Mouse (Mus musculus): ENCODE results near the gene Fancf. TPM values are rescaled to one million over a fixed set of nuclear protein-coding genes. Genes with fewer than 3 reads are reported as not detected.

The Fancf gene
- total RNA-seq, 2 experiments from 2014 or later: 9.5 to 11.3 TPM

GRCm38 (mm10) chr7:51850877-51851276, 11.2 kb downstream of the Fancf start:
- ATAC-seq (replicated peaks; ENCODE audit: poor library complexity): no peak

DNA sequence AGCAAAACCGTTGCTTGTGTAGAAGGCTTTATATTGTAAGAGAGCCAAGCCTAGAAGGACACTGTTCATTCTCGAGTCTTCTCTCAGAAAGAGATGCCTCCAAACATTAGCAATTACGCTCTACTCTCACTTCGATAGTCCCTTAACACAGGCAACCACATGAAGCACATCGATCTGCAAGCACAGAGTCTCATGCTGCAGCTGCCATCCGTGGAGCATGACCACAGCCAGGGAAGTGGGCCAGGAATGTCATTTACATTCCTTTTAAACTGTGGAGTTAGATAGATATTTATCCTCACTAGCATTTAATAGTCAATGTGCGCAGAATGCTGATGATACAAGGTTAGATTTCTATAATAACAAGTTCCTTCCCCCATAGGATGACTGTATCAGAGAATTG, 21.6 kb downstream of the Fancf start:
- no peak for ATAC-seq (replicated peaks; ENCODE audit: poor library complexity)

GRCm38 (mm10) chr7:51831917-51832316, 30.1 kb downstream of the Fancf start:
- ATAC-seq (replicated peaks; ENCODE audit: poor library complexity): no peak

DNA sequence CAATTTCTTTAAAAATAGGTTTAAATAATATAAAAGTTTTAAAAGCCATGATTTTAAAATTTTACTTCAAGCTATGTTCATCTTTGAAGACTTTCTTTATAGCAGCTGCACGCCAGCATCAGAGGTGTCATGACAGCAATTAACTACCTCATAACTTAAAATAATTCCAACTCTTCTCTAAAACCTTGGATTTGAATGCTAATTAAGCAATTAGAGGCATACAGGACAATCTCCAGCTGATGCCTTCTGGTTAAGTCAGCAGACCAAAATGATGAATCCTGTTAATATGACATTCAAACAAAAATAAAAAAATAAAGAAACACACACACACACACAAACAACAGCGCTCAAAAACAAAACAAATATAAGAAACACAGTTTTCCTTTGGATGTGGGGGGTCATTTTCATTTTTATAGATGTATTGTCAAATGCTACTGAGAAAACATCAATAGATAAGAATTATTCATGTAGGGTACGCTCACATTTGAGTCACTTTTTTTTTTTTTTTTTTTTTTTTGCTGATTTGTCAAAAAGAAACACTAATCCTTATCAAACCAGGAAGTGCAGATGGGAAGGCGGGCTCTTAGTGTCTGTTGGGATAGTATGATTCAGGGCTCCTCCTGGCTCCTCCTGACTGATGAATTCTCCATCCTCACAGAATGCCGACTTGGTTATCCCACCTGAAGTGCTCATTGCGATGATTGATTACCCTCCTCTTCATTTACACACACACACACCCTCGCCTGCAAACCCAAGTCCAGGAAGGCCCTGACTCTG, 38.3 kb downstream of the Fancf start:
- ATAC-seq (replicated peaks; ENCODE audit: poor library complexity): no peak

DNA sequence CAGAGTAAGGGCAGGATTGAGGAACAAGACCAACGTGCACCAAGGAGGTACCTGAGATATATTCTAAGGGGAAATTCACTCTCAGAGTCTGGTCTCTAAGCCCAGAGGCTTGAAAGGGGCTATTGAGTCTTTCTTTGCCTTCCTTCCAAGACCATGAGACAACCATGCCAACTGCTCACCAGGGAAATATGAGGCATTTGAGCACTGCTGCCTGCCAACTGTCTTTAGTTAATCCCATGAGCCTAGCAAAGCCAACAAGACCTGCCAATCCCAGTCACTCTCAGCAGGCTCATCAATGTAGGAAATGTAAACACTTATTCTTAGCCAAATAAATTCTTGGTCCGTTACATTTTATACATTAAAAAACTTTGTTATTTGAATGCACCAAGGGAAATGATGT, 40.6 kb downstream of the Fancf start:
- no peak for ATAC-seq (replicated peaks; ENCODE audit: poor library complexity)

GRCm38 (mm10) chr7:51819891-51820290, 42.2 kb downstream of the Fancf start:
- ATAC-seq (replicated peaks; ENCODE audit: poor library complexity): no peak

DNA sequence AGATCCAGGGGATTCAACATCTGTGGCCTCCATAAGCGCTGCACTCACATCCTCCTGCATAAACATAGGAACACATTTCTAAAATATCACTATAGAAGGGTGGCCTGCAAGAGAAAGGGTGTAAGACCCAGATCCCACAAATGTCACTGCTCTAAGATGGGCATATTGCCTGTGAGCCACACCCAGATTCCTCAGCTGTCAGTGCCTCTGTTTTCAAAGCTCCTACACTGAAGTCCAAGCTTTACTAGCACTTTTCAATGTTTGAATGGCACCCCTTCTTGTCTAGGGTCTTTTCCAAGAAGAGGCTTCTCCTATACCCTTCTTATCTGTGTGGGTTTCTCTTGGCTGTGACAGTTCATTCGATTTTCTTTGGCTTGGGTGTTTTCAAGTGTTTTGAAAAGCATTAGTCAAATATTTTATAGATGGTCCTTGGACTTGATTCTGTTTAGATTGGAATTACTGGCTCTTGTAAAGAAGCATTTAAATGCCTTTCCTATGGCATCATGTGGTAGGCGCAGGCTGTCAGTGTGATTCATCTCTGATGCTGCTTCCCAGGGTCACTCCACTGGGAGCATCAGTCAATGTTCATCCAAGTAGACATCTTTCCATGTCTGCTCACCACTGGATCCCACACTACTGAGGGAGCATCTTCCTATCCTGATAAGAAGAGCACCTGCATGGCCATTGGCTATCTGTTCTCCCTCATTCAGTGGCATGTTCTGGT, 43.7 kb downstream of the Fancf start:
- ATAC-seq (replicated peaks; ENCODE audit: poor library complexity): no peak

- no peak for ATAC-seq (replicated peaks; ENCODE audit: poor library complexity)
Measured at GRCm38 (mm10) chr7:51816283-51816839, 45.7 kb downstream of the Fancf start.

DNA sequence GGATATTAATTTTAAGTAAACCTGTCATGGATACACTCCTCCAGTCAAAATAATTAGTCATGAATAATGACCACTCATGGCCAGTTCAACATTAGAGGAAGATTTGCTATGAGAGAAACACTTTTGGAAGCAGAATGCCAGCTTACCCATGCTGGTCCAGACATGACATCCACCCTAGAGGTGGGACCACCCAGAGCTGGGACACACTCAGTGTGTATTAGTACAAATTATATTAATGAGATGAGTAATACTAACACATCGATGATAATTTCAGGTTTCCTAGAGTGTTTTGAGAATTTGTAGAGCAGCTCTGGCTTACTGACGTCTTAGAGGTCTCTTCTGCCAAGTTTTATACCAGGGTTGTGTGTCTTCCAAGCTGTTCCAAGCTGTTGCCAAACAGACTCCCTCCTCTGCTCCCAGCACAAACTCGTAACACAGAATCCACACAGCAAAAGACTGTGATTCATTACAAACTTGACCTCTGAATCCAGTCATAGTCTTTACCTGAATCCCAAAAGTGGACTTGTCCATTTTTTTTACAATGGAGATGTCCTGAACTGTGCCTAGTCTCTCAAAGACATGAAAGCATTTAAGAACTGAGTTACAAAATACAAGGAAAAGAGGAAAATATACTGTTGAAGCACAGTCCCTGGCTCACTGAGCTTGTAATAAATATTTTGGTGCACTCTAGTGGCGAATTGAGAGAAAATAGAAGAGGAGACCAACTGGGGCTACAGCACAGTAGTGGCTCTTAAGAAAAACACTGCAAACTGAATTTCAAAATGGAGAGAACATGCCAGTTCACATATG, 46.4 kb downstream of the Fancf start:
- ATAC-seq (replicated peaks; ENCODE audit: poor library complexity): no peak

Other genes starting within 250 kb of the Fancf start
- gene Slc17a6, start 240.3 kb downstream of the Fancf start, total RNA-seq (2015): not detected in 2 replicates
- gene Slc17a6, start 240.3 kb downstream of the Fancf start, total RNA-seq (2017): not detected in 2 replicates
- 9.7 and 14.2 TPM in 2 replicates for gene Gas2, start 252 bp downstream of the Fancf start, total RNA-seq (2015)
- 7.5 and 11.4 TPM in 2 replicates for gene Gas2, start 252 bp downstream of the Fancf start, total RNA-seq (2017)
- 64.5 and 64.6 TPM in 2 replicates for gene Svip, start 143.8 kb upstream of the Fancf start, total RNA-seq (2015)
- 57.8 and 60.5 TPM in 2 replicates for gene Svip, start 143.8 kb upstream of the Fancf start, total RNA-seq (2017)
- gene 1700015G11Rik, start 153.5 kb upstream of the Fancf start, total RNA-seq (2015): not detected in 2 replicates
- not detected in 2 replicates for gene 1700015G11Rik, start 153.5 kb upstream of the Fancf start, total RNA-seq (2017)